Mouse (Mus musculus) heart, postnatal 0 days (tissue): ENCODE results near the gene Enox1. TPM values are rescaled to one million over a fixed set of nuclear protein-coding genes. Genes with fewer than 3 reads are reported as not detected.

Source experiments
- ATAC-seq: fragments of 200-750 bp; cut with Nextera tagmentation; 2 replicates; pipeline ENCODE4 v1.8.0; 2017; ENCODE audit warnings: low read depth, moderate number of reproducible peaks, moderate library complexity; ENCODE audit not compliant: insufficient read depth
- DNase-seq: peaks from one replicate; pipeline ENCODE4 v3.0.0-alpha.2; 2016; ENCODE audit warnings: low spot score
- H3K27ac ChIP-seq: fragments of 300-500 bp; sonication (generic); 2 replicates; pipeline ENCODE4 v1.5.1; 2014; ENCODE audit warnings: low read depth, mild to moderate bottlenecking
- H3K27me3 ChIP-seq: fragments of 300-500 bp; sonication (generic); 2 replicates; pipeline ENCODE4 v1.6.1; 2014; ENCODE audit warnings: low read length, mixed read lengths; ENCODE audit not compliant: control insufficient read depth, insufficient read depth
- H3K36me3 ChIP-seq: fragments of 300-500 bp; sonication (generic); replicated peaks from 2 replicates; pipeline ENCODE4 v1.6.1; 2014; ENCODE audit warnings: low read length, mixed read lengths; ENCODE audit not compliant: control insufficient read depth, insufficient read depth
- H3K4me1 ChIP-seq: fragments of 300-500 bp; sonication (generic); 2 replicates; pipeline ENCODE4 v1.6.1; 2014; ENCODE audit warnings: antibody characterized with exemption; ENCODE audit not compliant: control insufficient read depth, insufficient read depth
- H3K4me2 ChIP-seq: fragments of 300-500 bp; sonication (generic); 2 replicates; pipeline ENCODE4 v1.6.1; 2014; ENCODE audit warnings: low read depth, mild to moderate bottlenecking, low read length, moderate library complexity
- H3K4me3 ChIP-seq: fragments of 300-500 bp; sonication (generic); 2 replicates; pipeline ENCODE4 v1.5.1; 2014; ENCODE audit warnings: low read depth, low read length
- H3K9ac ChIP-seq: fragments of 300-500 bp; sonication (generic); replicated peaks from 2 replicates; pipeline ENCODE4 v1.6.1; 2014; ENCODE audit warnings: low read depth, low read length, mixed read lengths
- H3K9me3 ChIP-seq: fragments of 300-500 bp; sonication (generic); replicated peaks from 2 replicates; pipeline ENCODE4 v1.6.1; 2016; ENCODE audit warnings: low read length; ENCODE audit not compliant: control insufficient read depth
- CTCF ChIP-seq: IDR thresholded peaks from 2 replicates; pipeline ENCODE4 v1.5.1; 2016; ENCODE audit warnings: antibody characterized with exemption, control low read depth, low read depth
- EP300 ChIP-seq: IDR thresholded peaks from 2 replicates; pipeline ENCODE4 v1.6.1; 2016; ENCODE audit warnings: antibody characterized with exemption, low read depth
- whole genome bisulfite sequencing: fragments of 180-500 bp; shearing (Covaris S2); extraction: QIAGEN DNeasy Blood & Tissue Kit; methylation state at CpG from one replicate; pipeline ENCODE4 v1.1.7; 2014; 5-methylcytosine and 5-hydroxymethylcytosine counted together
- polyA plus RNA-seq: library from polyadenylated mRNA; unstranded; fragments of >200 nt; fragmentation: Nextera tagmentation; extraction: Ambion mirVana; gene quantifications from 2 replicates; pipeline ENCODE4 v1.2.1, GENCODE M21; 2015
- total RNA-seq: library from RNA; depleted of rRNA; stranded (reverse); fragments of >200 nt; gene quantifications from 2 replicates; pipeline ENCODE4 v1.2.3, GENCODE M21; 2014; ENCODE audit warnings: low replicate concordance

The Enox1 gene
- total and polyA plus RNA-seq, 2 experiments from 2014 or later, result 0.83 to 2.6 TPM

DNA sequence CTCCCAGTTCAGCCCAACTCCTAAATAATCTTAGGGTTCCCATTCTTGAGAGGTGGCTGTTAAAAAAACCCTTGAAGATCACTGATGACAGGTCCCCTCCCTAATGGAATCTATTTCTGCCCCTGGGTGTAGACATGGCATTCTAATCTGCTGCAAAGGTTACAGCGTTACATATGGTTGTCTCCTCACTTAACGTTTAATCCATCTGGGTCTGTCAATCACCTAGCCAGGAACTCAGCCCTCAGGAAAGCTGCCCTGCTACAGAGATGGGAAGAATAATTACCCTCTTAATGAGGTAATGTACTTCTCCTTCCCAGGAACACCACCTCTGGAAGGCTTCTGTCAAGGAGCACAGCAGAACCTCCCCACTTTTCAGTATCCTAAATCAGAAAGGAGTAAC is 82.2 kb downstream of the Enox1 start:
- H3K9me3 ChIP-seq, result no peaks in the 10 kb centered on the region
- no peaks in the 10 kb centered on the region for H3K36me3 ChIP-seq
- no peak for ATAC-seq
- TF ChIP-seq CTCF (no peak), EP300 (no peak)
- WGBS, result 42% methylated on average over 2 of the region's 2 CpGs
- H3K4me2 ChIP-seq, result no peak overlapping the region
- no peak overlapping the region for H3K27ac ChIP-seq
- no peak for DNase-seq
- H3K27me3 ChIP-seq, result no peaks in the 10 kb centered on the region
- no peaks in the 10 kb centered on the region for H3K4me1 ChIP-seq
- H3K4me3 ChIP-seq, result no peak overlapping the region
- no peak overlapping the region for H3K9ac ChIP-seq

DNA sequence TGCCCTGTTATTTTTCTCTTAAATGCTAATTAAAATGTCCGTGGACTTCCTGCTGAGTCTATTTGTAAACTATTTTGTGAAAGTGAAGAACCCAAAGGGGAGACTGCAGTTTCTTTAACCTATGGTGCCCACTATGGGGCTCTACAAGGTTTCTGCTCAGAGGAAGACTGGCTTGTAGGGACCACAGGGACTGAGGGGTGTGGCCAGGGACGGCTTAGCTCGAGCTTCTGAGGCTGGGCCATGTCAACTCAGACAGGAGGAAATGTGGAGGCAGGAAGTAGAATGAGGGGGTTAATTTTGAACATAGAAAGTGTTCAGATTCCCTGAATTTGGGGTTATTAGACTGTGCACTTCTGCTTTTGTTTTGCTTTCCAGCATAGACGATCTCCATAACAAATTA is 82.8 kb downstream of the Enox1 start:
- no peak overlapping the region for H3K27ac ChIP-seq
- no peak overlapping the region for H3K4me2 ChIP-seq
- TF ChIP-seq CTCF (no peak), EP300 (no peak)
- no peak for DNase-seq
- no peak overlapping the region for H3K9ac ChIP-seq
- no peaks in the 10 kb centered on the region for H3K36me3 ChIP-seq
- H3K27me3 ChIP-seq, result no peaks in the 10 kb centered on the region
- ATAC-seq, result no peak
- H3K9me3 ChIP-seq, result no peaks in the 10 kb centered on the region
- 43% methylated on average over 4 of the region's 4 CpGs for WGBS
- H3K4me3 ChIP-seq, result no peak overlapping the region
- no peaks in the 10 kb centered on the region for H3K4me1 ChIP-seq

DNA sequence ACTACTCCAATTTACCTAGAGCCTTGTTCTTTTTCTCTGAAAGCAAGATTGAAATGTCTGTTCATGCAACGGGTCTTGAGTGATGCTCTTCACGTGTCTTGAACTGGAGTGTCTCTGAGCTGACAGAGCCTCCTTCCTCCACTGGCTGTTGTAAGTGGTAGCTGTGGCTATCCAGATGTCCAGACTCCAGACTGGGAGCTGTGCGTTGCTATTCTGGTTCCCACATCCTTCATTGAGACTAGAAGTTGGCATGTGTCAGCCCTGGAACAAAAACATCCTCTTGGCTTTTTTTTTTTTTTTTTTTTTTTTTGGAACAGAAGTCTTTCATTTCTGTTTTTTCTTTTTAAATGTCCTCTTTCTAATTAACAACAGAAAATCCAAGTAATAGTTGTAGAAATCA is 90.4 kb downstream of the Enox1 start:
- no peak overlapping the region for H3K4me3 ChIP-seq
- H3K27ac ChIP-seq, result no peak overlapping the region
- no peak overlapping the region for H3K9ac ChIP-seq
- no peak for DNase-seq
- no peak for TF ChIP-seq CTCF
- no peak for TF ChIP-seq EP300
- 65% methylated on average over 3 of the region's 3 CpGs for WGBS
- no peaks in the 10 kb centered on the region for H3K36me3 ChIP-seq
- H3K4me1 ChIP-seq, result no peaks in the 10 kb centered on the region
- H3K27me3 ChIP-seq, result no peaks in the 10 kb centered on the region
- ATAC-seq, result no peak
- H3K9me3 ChIP-seq, result no peaks in the 10 kb centered on the region
- H3K4me2 ChIP-seq, result no peak overlapping the region

DNA sequence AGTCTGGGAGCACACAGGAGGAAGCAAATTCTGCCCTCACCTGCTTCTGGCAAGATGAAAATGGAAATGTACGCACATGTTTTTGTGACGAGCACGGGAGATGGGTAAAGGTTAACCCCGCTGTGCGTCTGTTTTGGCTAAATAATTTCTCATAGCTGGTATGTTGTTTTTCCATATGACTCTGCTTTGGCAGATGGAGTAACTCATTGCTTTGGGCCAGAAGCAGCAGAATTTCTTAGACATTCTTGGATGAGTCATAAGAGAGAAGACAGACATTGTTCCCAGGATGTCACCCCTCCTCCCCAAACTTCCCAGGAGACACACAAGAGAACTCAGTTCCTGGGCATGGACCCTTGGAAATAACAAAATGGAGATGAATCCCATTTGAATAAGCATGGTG is 91.9 kb downstream of the Enox1 start:
- Histone ChIP-seq H3K4me1 (no peaks in the 10 kb centered on the region), H3K27me3 (no peaks in the 10 kb centered on the region), H3K4me2 (no peak overlapping the region), H3K9ac (no peak overlapping the region), H3K27ac (no peak overlapping the region), H3K36me3 (no peaks in the 10 kb centered on the region), H3K9me3 (no peaks in the 10 kb centered on the region), H3K4me3 (no peak overlapping the region)
- 90% methylated on average over 5 of the region's 5 CpGs for WGBS
- DNase-seq, result no peak
- no peak for TF ChIP-seq CTCF
- TF ChIP-seq EP300, result no peak
- ATAC-seq, result no peak

DNA sequence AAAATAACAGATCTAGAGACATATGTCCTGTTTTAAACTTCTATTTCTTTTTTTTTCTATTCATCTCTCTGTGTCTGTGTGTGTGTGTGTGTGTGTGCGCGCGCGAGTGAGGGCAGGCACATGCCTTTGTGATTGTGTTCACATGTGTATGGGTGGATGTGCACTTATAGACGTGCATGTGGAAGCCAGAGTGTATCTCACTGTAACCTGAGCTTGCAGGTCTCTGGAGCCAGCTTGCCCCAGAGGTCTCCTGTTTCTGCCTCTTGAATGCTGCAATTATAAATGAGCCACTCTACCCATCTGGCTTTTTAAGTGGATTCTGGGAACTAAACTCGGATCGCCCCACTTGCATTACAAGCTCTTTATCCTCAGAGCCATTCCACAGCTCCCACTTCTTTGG is 92.4 kb downstream of the Enox1 start:
- H3K27me3 ChIP-seq, result no peaks in the 10 kb centered on the region
- no peaks in the 10 kb centered on the region for H3K9me3 ChIP-seq
- no peak overlapping the region for H3K4me2 ChIP-seq
- DNase-seq (no peak), ATAC-seq (no peak)
- H3K27ac ChIP-seq, result no peak overlapping the region
- TF ChIP-seq CTCF, result no peak
- TF ChIP-seq EP300, result no peak
- 78% methylated on average over 7 of the region's 7 CpGs for WGBS
- H3K4me1 ChIP-seq, result no peaks in the 10 kb centered on the region
- H3K9ac ChIP-seq, result no peak overlapping the region
- H3K36me3 ChIP-seq, result no peaks in the 10 kb centered on the region
- no peak overlapping the region for H3K4me3 ChIP-seq

DNA sequence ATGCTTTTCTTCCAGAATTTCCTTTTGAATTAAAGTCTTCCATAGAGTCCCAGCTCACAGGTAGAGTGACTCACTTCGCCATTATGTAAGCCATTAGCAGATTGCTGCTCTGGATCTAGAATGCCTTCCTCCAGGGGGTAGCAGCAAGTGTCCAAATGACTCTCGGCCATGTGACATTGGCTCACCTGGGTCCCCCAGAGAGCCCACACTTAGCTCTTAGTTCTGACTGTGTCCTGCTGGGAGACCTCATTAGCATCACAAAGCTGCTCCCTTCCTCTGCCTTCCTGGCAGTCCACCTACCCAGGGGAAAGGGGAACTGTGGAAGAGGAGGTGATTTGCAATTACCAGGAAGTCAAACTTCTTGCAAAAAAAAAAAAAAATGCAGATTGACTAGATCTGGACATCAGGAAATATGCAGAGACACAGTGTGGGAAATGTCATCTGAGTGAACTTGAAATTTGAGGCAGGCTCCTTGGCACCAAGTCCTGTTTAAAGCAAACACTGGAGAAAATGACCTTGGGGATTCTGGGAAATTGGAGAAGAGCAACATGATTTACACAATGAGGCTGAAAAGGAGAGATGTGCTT is 94.2 kb downstream of the Enox1 start:
- no peak overlapping the region for H3K27ac ChIP-seq
- H3K4me1 ChIP-seq, result no peaks in the 10 kb centered on the region
- H3K4me3 ChIP-seq, result no peak overlapping the region
- H3K36me3 ChIP-seq, result no peaks in the 10 kb centered on the region
- H3K27me3 ChIP-seq, result no peaks in the 10 kb centered on the region
- H3K4me2 ChIP-seq, result no peak overlapping the region
- 72% methylated on average over 2 of the region's 2 CpGs for whole genome bisulfite sequencing
- no peak for ATAC-seq
- TF ChIP-seq CTCF, result no peak
- TF ChIP-seq EP300, result no peak
- no peak for DNase-seq
- H3K9me3 ChIP-seq, result no peaks in the 10 kb centered on the region
- no peak overlapping the region for H3K9ac ChIP-seq
